Mouse (Mus musculus) kidney, embryonic 16.5 days (tissue): ENCODE data around the gene Skap1. TPM values are rescaled to one million over a fixed set of nuclear protein-coding genes. Genes with fewer than 3 reads are reported as not detected.
A peak's percentile ranks its signal among the peaks of the same experiment; 100 is the strongest.
"Not testable (repeated sequence)": the region's sequence is repeated elsewhere in the genome, so short reads cannot be mapped to it uniquely, and the experiment has no call there.

Experiments
- ATAC-seq: fragments of 200-750 bp; cut with Nextera tagmentation; 2 replicates; pipeline ENCODE4 v1.8.0; 2017; ENCODE audit warnings: moderate TSS enrichment; ENCODE audit not compliant: low FRiP score, low TSS enrichment
- H3K27ac ChIP-seq: fragments of 300-500 bp; sonication (generic); 2 replicates; pipeline ENCODE4 v1.5.1; 2014; ENCODE audit warnings: low read length
- H3K27me3 ChIP-seq: fragments of 300-500 bp; sonication (generic); 2 replicates; pipeline ENCODE4 v1.6.1; 2014; ENCODE audit warnings: low read length, control low read depth, mixed read lengths; ENCODE audit not compliant: insufficient read depth
- H3K36me3 ChIP-seq: fragments of 300-500 bp; sonication (generic); 2 replicates; pipeline ENCODE4 v1.6.1; 2014; ENCODE audit warnings: low read length, control low read depth, mixed read lengths; ENCODE audit not compliant: insufficient read depth
- H3K4me1 ChIP-seq: fragments of 300-500 bp; sonication (generic); 2 replicates; pipeline ENCODE4 v1.6.1; 2014; ENCODE audit warnings: low read length, control low read depth, mixed read lengths; ENCODE audit not compliant: insufficient read depth
- H3K4me2 ChIP-seq: fragments of 300-500 bp; sonication (generic); replicated peaks from 2 replicates; pipeline ENCODE4 v1.6.1; 2014; ENCODE audit warnings: low read depth, low read length
- H3K4me3 ChIP-seq: fragments of 300-500 bp; sonication (generic); 2 replicates; pipeline ENCODE4 v1.5.1; 2014; ENCODE audit warnings: mild to moderate bottlenecking, low read length
- H3K9ac ChIP-seq: fragments of 300-500 bp; sonication (generic); replicated peaks from 2 replicates; pipeline ENCODE4 v1.6.1; 2014; ENCODE audit warnings: low read length
- H3K9me3 ChIP-seq: fragments of 300-500 bp; sonication (generic); 2 replicates; pipeline ENCODE4 v1.6.1; 2016; ENCODE audit warnings: low read length, control low read depth
- WGBS: fragments of 180-500 bp; shearing (Covaris S2); extraction: QIAGEN DNeasy Blood & Tissue Kit; methylation state at CpG from one replicate; pipeline ENCODE4 v1.1.7; 2014; 5-methylcytosine and 5-hydroxymethylcytosine counted together
- polyA plus RNA-seq: library from polyadenylated mRNA; unstranded; fragments of >200 nt; fragmentation: Nextera tagmentation; extraction: Ambion mirVana; gene quantifications from 2 replicates; pipeline ENCODE4 v1.2.1, GENCODE M21; 2015

The Skap1 gene
- polyA plus RNA-seq, 1 experiment from 2014 or later = 10.1 TPM

- Histone ChIP-seq H3K27ac (no peak overlapping the region), H3K4me3 (no peak overlapping the region), H3K9ac (no peak overlapping the region), H3K9me3 (no peaks in the 10 kb centered on the region), H3K4me1 (peaks cover 19% of the 10 kb centered on the region), H3K27me3 (no peaks in the 10 kb centered on the region), H3K36me3 (peaks cover 40% of the 10 kb centered on the region), H3K4me2 (no peak overlapping the region)
- no peak for ATAC-seq
- WGBS = 88% methylated on average over 9 of the region's 9 CpGs
Observed at GRCm38 (mm10) chr11:96772413-96772812, 308.0 kb downstream of the Skap1 start.

GRCm38 (mm10) chr11:96774536-96774935, 310.1 kb downstream of the Skap1 start:
- Histone ChIP-seq H3K4me1 (peaks cover 13% of the 10 kb centered on the region), H3K36me3 (peaks cover 33% of the 10 kb centered on the region), H3K4me3 (no peak overlapping the region), H3K27ac (no peak overlapping the region), H3K4me2 (no peak overlapping the region), H3K9me3 (no peaks in the 10 kb centered on the region), H3K9ac (no peak overlapping the region), H3K27me3 (no peaks in the 10 kb centered on the region)
- 75% methylated on average over 3 of the region's 3 CpGs for WGBS
- no peak for ATAC-seq

GRCm38 (mm10) chr11:96775063-96775462, 310.7 kb downstream of the Skap1 start:
- ATAC-seq = no peak
- WGBS = 68% methylated on average over 8 of the region's 8 CpGs
- peaks cover 27% of the 10 kb centered on the region for H3K36me3 ChIP-seq
- no peaks in the 10 kb centered on the region for H3K9me3 ChIP-seq
- no peak overlapping the region for H3K9ac ChIP-seq
- H3K4me1 ChIP-seq = peaks cover 13% of the 10 kb centered on the region
- H3K4me3 ChIP-seq = no peak overlapping the region
- no peak overlapping the region; the same call in 1 of the 2 replicates for H3K27ac ChIP-seq
- no peaks in the 10 kb centered on the region for H3K27me3 ChIP-seq
- no peak overlapping the region for H3K4me2 ChIP-seq

- whole genome bisulfite sequencing = 52% methylated on average over 7 of the region's 7 CpGs
- H3K4me2 ChIP-seq = no peak overlapping the region; the same call in 1 of the 2 replicates
- peaks cover 21% of the 10 kb centered on the region for H3K36me3 ChIP-seq
- H3K4me1 ChIP-seq = peaks cover 13% of the 10 kb centered on the region
- no peak for ATAC-seq
- no peak overlapping the region for H3K9ac ChIP-seq
- H3K27ac ChIP-seq = peak overlapping the region; percentile 59; the same call in 1 of the 2 replicates
- H3K9me3 ChIP-seq = no peaks in the 10 kb centered on the region
- H3K27me3 ChIP-seq = no peaks in the 10 kb centered on the region
- H3K4me3 ChIP-seq = no peak overlapping the region
Observed at GRCm38 (mm10) chr11:96775665-96776064, 311.3 kb downstream of the Skap1 start.

- no peaks in the 10 kb centered on the region for H3K27me3 ChIP-seq
- 27% methylated on average over 3 of the region's 3 CpGs for WGBS
- peak overlapping the region; percentile 72 for H3K9ac ChIP-seq
Observed at GRCm38 (mm10) chr11:96776068-96776467, 311.7 kb downstream of the Skap1 start.

GRCm38 (mm10) chr11:96776968-96777962, 312.9 kb downstream of the Skap1 start, which contains the start of gene Snx11:
Snx11 (minus strand) TSS chr11:96777559.
- peak within 1 kb of the TSS; percentile 78 for H3K27ac ChIP-seq
- H3K4me1 ChIP-seq = peaks cover 13% of the 10 kb centered on the region
- peak within 1 kb of the TSS; percentile 72 for H3K9ac ChIP-seq
- peak within 1 kb of the TSS; percentile 91 for H3K4me2 ChIP-seq
- H3K36me3 ChIP-seq = peaks cover 6% of the 10 kb centered on the region
- H3K9me3 ChIP-seq = no peaks in the 10 kb centered on the region
- WGBS = under 1% methylated on average over 59 of the region's 59 CpGs
- peak within 1 kb of the TSS; percentile 82 for H3K4me3 ChIP-seq
- H3K27me3 ChIP-seq = no peaks in the 10 kb centered on the region
- peak; percentile 100 for ATAC-seq

More at GRCm38 (mm10) chr11:96776068-96776467, 311.7 kb downstream of the Skap1 start:
- peaks cover 17% of the 10 kb centered on the region for H3K36me3 ChIP-seq
- ATAC-seq = no peak
- peak overlapping the region; percentile 91 for H3K4me2 ChIP-seq
- no peaks in the 10 kb centered on the region for H3K9me3 ChIP-seq
- H3K27ac ChIP-seq = peak overlapping the region; percentile 59; the same call in 1 of the 2 replicates
- H3K4me1 ChIP-seq = peaks cover 13% of the 10 kb centered on the region
- peak overlapping the region; percentile 82 for H3K4me3 ChIP-seq

GRCm38 (mm10) chr11:96778061-96778627, 313.8 kb downstream of the Skap1 start:
- H3K36me3 ChIP-seq, H3K9me3 ChIP-seq, H3K27me3 ChIP-seq, ATAC-seq: not testable (repeated sequence)
- H3K27ac ChIP-seq = peak overlapping the region; percentile 78
- H3K4me1 ChIP-seq = peaks cover 13% of the 10 kb centered on the region
- 64% methylated on average over 10 of the region's 10 CpGs for WGBS
- H3K4me2 ChIP-seq = peak overlapping the region; percentile 91
- peak overlapping the region; percentile 69 for H3K9ac ChIP-seq
- H3K4me3 ChIP-seq = peak overlapping the region; percentile 82

- 83% methylated on average over 5 of the region's 5 CpGs for WGBS
- Histone ChIP-seq H3K27me3 (no peaks in the 10 kb centered on the region), H3K9ac (no peak overlapping the region), H3K36me3 (no peaks in the 10 kb centered on the region), H3K4me3 (no peak overlapping the region), H3K4me2 (no peak overlapping the region), H3K27ac (no peak overlapping the region), H3K9me3 (no peaks in the 10 kb centered on the region), H3K4me1 (peaks cover 13% of the 10 kb centered on the region)
- ATAC-seq = no peak
Observed at GRCm38 (mm10) chr11:96780306-96780705, 315.9 kb downstream of the Skap1 start.

GRCm38 (mm10) chr11:96781425-96781824, 317.0 kb downstream of the Skap1 start:
- Histone ChIP-seq H3K27ac (no peak overlapping the region), H3K36me3 (no peaks in the 10 kb centered on the region), H3K4me3 (no peak overlapping the region), H3K4me2 (no peak overlapping the region), H3K27me3 (no peaks in the 10 kb centered on the region), H3K4me1 (peaks cover 6% of the 10 kb centered on the region), H3K9ac (no peak overlapping the region), H3K9me3 (no peaks in the 10 kb centered on the region)
- WGBS = 69% methylated on average over 2 of the region's 2 CpGs
- no peak for ATAC-seq
